Mouse (Mus musculus): ENCODE measurements at regions not wholly inside any gene's neighbourhood (a gene's known extent, or its start where the extent isn't known, plus 50 kb on each side); places are given as distances from the start of the nearest gene placed in this dataset.

DNA sequence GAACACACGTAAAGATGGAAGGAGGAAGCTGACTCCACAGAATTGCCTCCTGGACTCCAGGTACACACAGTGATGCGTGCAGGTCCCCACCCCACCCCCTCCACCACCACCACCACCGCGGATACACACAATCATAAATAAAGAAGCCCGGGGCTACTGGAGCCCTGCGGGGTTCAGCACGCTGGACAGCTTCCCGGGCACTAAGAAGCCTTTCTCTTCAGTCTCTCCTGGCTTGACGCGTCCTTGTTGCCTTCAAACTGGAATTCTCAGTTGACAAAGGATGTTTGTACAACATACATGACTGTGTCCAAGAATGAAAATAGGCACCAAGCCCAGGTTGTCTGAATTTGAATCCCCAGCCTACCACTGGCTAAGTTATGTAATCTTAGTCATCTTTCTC, 180.2 kb downstream of the Ptpru start:
- TF ChIP-seq TAL1 (IDR thresholded peaks at IDR 0.05; ENCODE audit: low read length) (no peak), GATA1 (IDR thresholded peaks at IDR 0.05; ENCODE audit: low read length) (no peak)

DNA sequence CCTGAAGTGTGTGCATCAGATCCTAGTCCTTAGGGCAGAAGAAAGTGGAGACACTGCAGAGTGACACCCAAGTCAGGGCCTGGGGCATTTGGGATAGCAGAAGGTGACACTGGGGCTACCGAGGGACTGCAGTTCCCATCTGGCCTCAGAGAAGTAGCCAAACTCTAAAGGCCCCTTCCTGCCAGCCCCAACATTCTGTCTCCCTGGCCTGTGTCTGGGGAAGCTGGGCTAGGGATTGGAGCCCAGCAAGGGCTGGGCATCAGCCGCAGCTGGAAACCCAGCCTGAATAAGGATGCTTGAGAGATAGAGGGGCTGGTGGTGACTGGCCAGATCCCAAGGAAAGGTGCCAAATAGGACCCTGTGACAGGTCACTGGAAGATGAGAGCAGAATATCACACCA, 177.2 kb downstream of the Ptpru start:
- no peaks in the 10 kb centered on the region for H3K9me3 ChIP-seq (ENCODE audit: control insufficient read depth, low read length)
- TF ChIP-seq GATA1 (IDR thresholded peaks at IDR 0.05; ENCODE audit: low read length) = no peak
- no peak for TF ChIP-seq TAL1 (IDR thresholded peaks at IDR 0.05; ENCODE audit: low read length)
- H3K4me3 ChIP-seq (replicated peaks) = no peak overlapping the region
- H3K36me3 ChIP-seq (ENCODE audit: control insufficient read depth) = no peaks in the 10 kb centered on the region
- no peaks in the 10 kb centered on the region for H3K27me3 ChIP-seq (ENCODE audit: control insufficient read depth)
- no peaks in the 10 kb centered on the region for H3K4me1 ChIP-seq (ENCODE audit: control insufficient read depth)

More for the DNA sequence above, 180.2 kb downstream of the Ptpru start:
- Histone ChIP-seq H3K36me3 (ENCODE audit: control insufficient read depth) (no peaks in the 10 kb centered on the region), H3K4me1 (ENCODE audit: control insufficient read depth) (no peaks in the 10 kb centered on the region), H3K27me3 (ENCODE audit: control insufficient read depth) (no peaks in the 10 kb centered on the region), H3K4me3 (replicated peaks) (no peak overlapping the region), H3K9me3 (ENCODE audit: control insufficient read depth, low read length) (no peaks in the 10 kb centered on the region)

DNA sequence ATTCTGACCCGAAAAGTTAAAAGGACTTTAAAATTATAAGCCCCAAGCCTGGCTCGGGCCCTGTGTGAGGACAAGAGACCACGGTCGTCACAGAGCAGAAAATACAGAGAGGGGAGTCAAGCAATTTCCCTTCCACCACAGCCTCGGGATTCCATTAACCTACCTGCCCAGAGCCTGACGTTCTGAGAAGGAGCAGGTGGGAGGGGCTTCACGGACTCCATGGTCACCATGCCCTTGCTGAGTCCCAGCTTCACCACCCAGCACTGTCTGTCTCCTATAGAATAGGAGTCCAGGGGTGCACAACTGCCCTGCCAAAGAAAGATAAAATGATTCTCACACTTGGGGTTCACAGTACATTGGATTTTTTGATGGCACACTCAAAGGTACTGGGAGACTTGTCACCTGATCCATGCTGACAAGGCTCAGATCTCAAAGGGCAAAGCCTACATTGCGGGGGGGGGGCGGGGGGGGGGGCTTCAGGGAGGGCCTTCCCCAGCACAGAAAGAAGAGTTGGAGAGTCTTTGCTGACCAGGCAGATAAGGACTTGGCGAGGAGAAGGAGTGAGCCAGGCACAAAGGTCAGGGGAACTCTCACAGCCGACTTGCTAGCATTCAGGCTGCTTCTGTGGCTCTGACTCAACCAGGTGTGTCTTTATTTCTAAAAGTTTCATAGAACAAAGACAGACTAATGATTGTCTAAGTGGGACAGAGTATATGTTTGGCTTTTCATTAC, 166.1 kb downstream of the Ptpru start:
- no peaks in the 10 kb centered on the region for H3K36me3 ChIP-seq (ENCODE audit: control insufficient read depth)
- TF ChIP-seq TAL1 (IDR thresholded peaks at IDR 0.05; ENCODE audit: low read length) (no peak), GATA1 (IDR thresholded peaks at IDR 0.05; ENCODE audit: low read length) (no peak)
- no peaks in the 10 kb centered on the region for H3K4me1 ChIP-seq (ENCODE audit: control insufficient read depth)
- H3K4me3 ChIP-seq (replicated peaks) = no peak overlapping the region
- no peaks in the 10 kb centered on the region for H3K9me3 ChIP-seq (ENCODE audit: control insufficient read depth, low read length)
- H3K27me3 ChIP-seq (ENCODE audit: control insufficient read depth) = no peaks in the 10 kb centered on the region

DNA sequence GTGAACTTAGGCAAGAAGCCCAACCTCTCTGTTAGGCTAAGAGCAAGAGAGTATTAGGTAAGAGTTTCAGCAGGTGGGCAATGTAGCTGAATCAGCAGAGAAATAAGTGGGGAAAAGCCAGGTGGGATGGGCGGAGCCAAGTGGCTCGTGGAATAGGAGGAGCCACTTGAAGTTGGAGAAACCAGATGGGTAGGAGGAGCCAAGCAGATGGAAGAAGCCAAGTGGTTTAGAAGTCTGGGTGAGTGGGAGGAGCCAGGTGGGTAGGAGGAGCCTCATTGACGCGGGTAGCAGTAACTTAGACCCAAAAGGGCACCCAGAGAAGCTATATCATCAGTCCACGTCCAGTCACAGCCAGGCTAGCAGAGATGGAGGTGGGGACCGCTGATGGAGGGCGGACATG, 160.1 kb downstream of the Ptpru start:
- Histone ChIP-seq H3K27me3 (ENCODE audit: control insufficient read depth) (no peaks in the 10 kb centered on the region), H3K4me3 (replicated peaks) (no peak overlapping the region), H3K4me1 (ENCODE audit: control insufficient read depth) (no peaks in the 10 kb centered on the region), H3K9me3 (ENCODE audit: control insufficient read depth, low read length) (no peaks in the 10 kb centered on the region), H3K36me3 (ENCODE audit: control insufficient read depth) (no peaks in the 10 kb centered on the region)
- TF ChIP-seq TAL1 (IDR thresholded peaks at IDR 0.05; ENCODE audit: low read length) = no peak
- no peak for TF ChIP-seq GATA1 (IDR thresholded peaks at IDR 0.05; ENCODE audit: low read length)

DNA sequence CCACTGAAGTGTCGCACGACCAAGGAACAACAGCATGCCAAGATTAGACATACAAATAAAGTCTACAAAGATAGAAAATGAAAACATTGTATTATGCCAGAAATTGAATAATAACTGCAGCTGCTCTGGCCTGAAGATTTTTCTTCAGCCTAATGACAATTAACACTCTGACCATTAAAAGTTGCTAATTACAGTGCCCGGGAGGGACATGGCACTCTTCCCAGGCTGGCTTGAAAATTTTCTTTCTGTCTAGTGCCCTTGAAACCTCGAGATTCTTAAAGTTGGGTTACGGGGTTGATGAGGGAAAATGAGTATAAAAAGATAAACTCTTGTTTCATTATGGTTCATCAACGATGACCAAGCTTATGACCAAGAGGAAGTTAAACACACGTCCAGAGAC, 154.9 kb downstream of the Ptpru start:
- H3K36me3 ChIP-seq (ENCODE audit: control insufficient read depth) = no peaks in the 10 kb centered on the region
- no peak overlapping the region for H3K4me3 ChIP-seq (replicated peaks)
- no peaks in the 10 kb centered on the region for H3K4me1 ChIP-seq (ENCODE audit: control insufficient read depth)
- TF ChIP-seq GATA1 (IDR thresholded peaks at IDR 0.05; ENCODE audit: low read length) = no peak
- TF ChIP-seq TAL1 (IDR thresholded peaks at IDR 0.05; ENCODE audit: low read length) = no peak
- H3K9me3 ChIP-seq (ENCODE audit: control insufficient read depth, low read length) = peaks cover 3% of the 10 kb centered on the region; the same call in 1 of the 2 replicates
- H3K27me3 ChIP-seq (ENCODE audit: control insufficient read depth) = no peaks in the 10 kb centered on the region

DNA sequence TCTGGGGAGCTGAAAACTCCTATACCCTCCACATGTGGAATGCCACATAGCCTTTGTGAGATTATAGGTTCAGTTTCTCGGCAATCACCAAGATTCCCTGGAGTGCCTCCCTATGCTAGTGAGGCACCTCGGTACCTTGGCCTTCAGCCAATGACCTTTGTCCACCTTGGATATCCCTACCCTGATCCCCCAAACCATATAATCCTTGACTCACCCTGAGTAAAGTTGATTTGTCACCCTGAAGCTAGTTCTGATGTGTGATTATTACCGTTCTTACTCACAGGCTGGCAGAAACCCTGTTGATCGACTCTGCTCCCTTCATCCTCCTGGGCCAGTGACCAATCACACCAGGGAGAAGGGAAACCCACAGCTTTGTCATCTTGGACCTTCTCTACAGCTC, 152.5 kb downstream of the Ptpru start:
- no peak for TF ChIP-seq GATA1 (IDR thresholded peaks at IDR 0.05; ENCODE audit: low read length)
- TF ChIP-seq TAL1 (IDR thresholded peaks at IDR 0.05; ENCODE audit: low read length) = no peak
- peaks cover 3% of the 10 kb centered on the region; the same call in 1 of the 2 replicates for H3K9me3 ChIP-seq (ENCODE audit: control insufficient read depth, low read length)
- H3K4me1 ChIP-seq (ENCODE audit: control insufficient read depth) = no peaks in the 10 kb centered on the region
- H3K36me3 ChIP-seq (ENCODE audit: control insufficient read depth) = no peaks in the 10 kb centered on the region
- no peaks in the 10 kb centered on the region for H3K27me3 ChIP-seq (ENCODE audit: control insufficient read depth)
- H3K4me3 ChIP-seq (replicated peaks) = no peak overlapping the region

DNA sequence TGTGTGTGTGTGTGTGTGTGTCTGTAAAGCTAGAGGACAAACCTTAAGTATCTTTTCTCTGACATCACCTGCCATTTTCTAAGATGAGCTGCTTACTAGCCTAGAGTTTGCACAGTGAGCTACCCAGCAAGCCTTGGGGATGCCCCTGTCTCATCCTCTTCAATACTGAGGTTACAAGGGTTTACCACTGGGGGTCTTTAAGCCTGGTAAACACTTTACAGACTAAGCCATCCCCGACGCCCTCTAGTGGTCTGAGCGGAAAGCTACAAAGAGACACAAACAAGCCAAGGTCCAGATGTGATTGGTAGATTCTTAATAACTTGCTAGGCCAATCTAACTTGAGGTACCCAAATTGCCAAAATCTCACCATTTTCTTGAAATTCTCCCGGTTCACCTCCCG, 143.9 kb downstream of the Ptpru start:
- no peaks in the 10 kb centered on the region for H3K4me1 ChIP-seq (ENCODE audit: control insufficient read depth)
- no peaks in the 10 kb centered on the region for H3K36me3 ChIP-seq (ENCODE audit: control insufficient read depth)
- H3K9me3 ChIP-seq (ENCODE audit: control insufficient read depth, low read length) = no peaks in the 10 kb centered on the region
- no peak for TF ChIP-seq TAL1 (IDR thresholded peaks at IDR 0.05; ENCODE audit: low read length)
- TF ChIP-seq GATA1 (IDR thresholded peaks at IDR 0.05; ENCODE audit: low read length) = no peak
- no peak overlapping the region for H3K4me3 ChIP-seq (replicated peaks)
- H3K27me3 ChIP-seq (ENCODE audit: control insufficient read depth) = no peaks in the 10 kb centered on the region

DNA sequence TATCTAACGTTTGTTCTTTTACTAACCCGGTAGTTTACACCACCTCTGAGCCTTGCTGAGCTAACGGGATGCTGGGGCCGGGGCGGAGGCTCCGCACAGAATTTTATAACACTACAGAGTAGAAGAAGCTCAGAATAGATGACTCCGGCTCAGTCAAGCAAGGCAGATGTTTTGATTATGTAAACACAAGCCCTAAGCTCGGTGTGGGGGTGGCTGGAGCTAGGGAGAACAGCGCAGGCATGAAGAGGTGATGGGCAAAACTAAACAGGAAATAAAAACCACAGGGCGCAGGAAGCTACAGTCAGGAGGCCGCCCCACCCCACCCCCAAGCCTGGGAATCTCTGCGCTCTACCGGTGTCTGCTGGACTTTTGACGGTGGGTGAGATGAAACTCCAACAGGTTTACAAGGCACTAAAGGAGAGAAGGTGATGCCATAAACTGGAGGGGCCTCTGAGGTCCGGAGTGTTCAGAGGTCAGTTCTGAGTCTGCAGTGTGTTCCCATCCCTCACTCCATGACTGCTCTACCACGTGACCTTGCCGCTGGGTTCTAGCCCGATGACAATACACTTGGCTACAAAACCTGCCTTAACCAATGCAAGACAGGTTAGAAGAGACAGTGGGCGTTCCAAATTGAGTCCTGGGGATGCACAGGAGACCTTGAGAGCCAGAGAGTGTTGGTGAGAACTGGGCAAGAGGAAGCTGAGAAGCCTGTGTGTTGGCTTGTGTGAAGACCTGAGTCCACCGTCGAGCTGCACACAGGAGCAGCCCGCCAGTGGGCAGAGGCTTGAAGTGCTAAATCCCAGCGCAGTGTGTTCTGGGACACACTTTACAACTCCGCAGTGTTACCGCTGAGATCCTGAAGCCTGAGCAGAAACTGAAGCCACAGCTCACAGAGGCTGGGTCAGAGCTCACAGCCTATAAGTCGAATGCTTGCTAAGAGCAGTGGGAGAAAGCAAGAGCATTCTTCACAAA, 141.9 kb downstream of the Ptpru start:
- TF ChIP-seq TAL1 (IDR thresholded peaks at IDR 0.05; ENCODE audit: low read length) (no peak), GATA1 (IDR thresholded peaks at IDR 0.05; ENCODE audit: low read length) (no peak)
- H3K9me3 ChIP-seq (ENCODE audit: control insufficient read depth, low read length) = no peaks in the 10 kb centered on the region
- no peaks in the 10 kb centered on the region for H3K4me1 ChIP-seq (ENCODE audit: control insufficient read depth)
- no peaks in the 10 kb centered on the region for H3K27me3 ChIP-seq (ENCODE audit: control insufficient read depth)
- no peaks in the 10 kb centered on the region for H3K36me3 ChIP-seq (ENCODE audit: control insufficient read depth)
- H3K4me3 ChIP-seq (replicated peaks) = no peak overlapping the region

Measured in erythroblast, embryonic 14.5 days (primary cell).